ENCODE assay signal across 9 mouse cellular contexts in genomic region chr11:22000316-22001076, GRCm38 (mm10). TPM values are rescaled to one million over a fixed set of nuclear protein-coding genes. Genes with fewer than 3 reads are reported as not detected.
DNase-seq lines count a peak whose midpoint lies in the region; ATAC-seq and TF ChIP-seq lines count a peak whose summit lies in the region.
"Had no signal": no experiment of that assay in that cellular context is flagged by ENCODE, and none has a peak within 500 bp of the region (broad histone marks: within the 10 kb centered on the region; RNA-seq: fewer than 3 reads in every experiment).

No protein-coding gene starts in this region.

- no peaks in the 10 kb centered on the region; the same call in 1 of the 2 replicates for H3K9me3 ChIP-seq in ES-Bruce4 (replicated peaks; ENCODE audit: control insufficient read depth, insufficient read depth, low read length, poor library complexity, severe bottlenecking)
- H3K9me3 ChIP-seq in forebrain, embryonic 10.5 days, result no peaks in the 10 kb centered on the region
- no peaks in the 10 kb centered on the region for H3K9me3 ChIP-seq in kidney, embryonic 16.5 days (ENCODE audit: low read length)

- H3K79me2 ChIP-seq in heart, adult 2 months (replicated peaks; ENCODE audit: control insufficient read depth, insufficient read depth, low read length), result no peaks in the 10 kb centered on the region
- no peaks in the 10 kb centered on the region for H3K79me2 ChIP-seq in myocyte (ENCODE audit: control insufficient read depth, insufficient read depth)

- DNase-seq in heart, adult 2 months, result peak; percentile 7 to 22
- no peak for DNase-seq in heart, postnatal 25 days (ENCODE audit: low spot score)
- DNase-seq in forebrain, embryonic 10.5 days (ENCODE audit: extremely low spot score, low spot score), result peak; percentile 44
- DNase-seq in right cerebral cortex, postnatal 36 days (ENCODE audit: low spot score in 2 of 2), result no peak
- no peak for DNase-seq in cerebellum, adult 9-11 months

- peak overlapping the region; percentile 49 for H3K4me3 ChIP-seq in heart, adult 2 months
- peak overlapping the region; percentile 77 for H3K4me3 ChIP-seq in ES-Bruce4 (ENCODE audit: low read depth, low read length)
- peak overlapping the region; percentile 91 for H3K4me3 ChIP-seq in forebrain, embryonic 10.5 days
- H3K4me3 ChIP-seq in kidney, embryonic 16.5 days (ENCODE audit: low read length), result peak overlapping the region; percentile 54
- H3K4me3 ChIP-seq in myocyte, result peak overlapping the region; percentile 40

- peak overlapping the region; percentile 81 for H3K4me2 ChIP-seq in kidney, embryonic 16.5 days (replicated peaks; ENCODE audit: low read depth, low read length)
- peak overlapping the region; percentile 68 for H3K4me2 ChIP-seq in myocyte (ENCODE audit: low read depth)

- H3K36me3 ChIP-seq in heart, adult 2 months (ENCODE audit: control insufficient read depth, insufficient read depth, low read length), result peaks cover 2% of the 10 kb centered on the region
- H3K36me3 ChIP-seq in ES-Bruce4 (ENCODE audit: control insufficient read depth, insufficient read depth, low read length, poor library complexity, severe bottlenecking) (no peaks in the 10 kb centered on the region), myocyte (ENCODE audit: control insufficient read depth, insufficient read depth) (no peaks in the 10 kb centered on the region)
- H3K36me3 ChIP-seq in forebrain, embryonic 10.5 days (replicated peaks), result peaks cover 50% of the 10 kb centered on the region
- no peaks in the 10 kb centered on the region for H3K36me3 ChIP-seq in kidney, embryonic 16.5 days (ENCODE audit: insufficient read depth, low read length)

- intact Hi-C loops in heart, adult 2 months (cut with DNase I), result no loop called here
- intact Hi-C loops in heart, postnatal 25 days (cut with DNase I), result no loop called here

- no peak overlapping the region for H3ac ChIP-seq in myocyte (ENCODE audit: control insufficient read depth, insufficient read length)

- no peak overlapping the region for H3K9ac ChIP-seq in heart, adult 2 months (ENCODE audit: low read depth, low read length)
- H3K9ac ChIP-seq in ES-Bruce4 (ENCODE audit: low read depth, poor library complexity, severe bottlenecking), result peak overlapping the region; percentile 79; the same call in 1 of the 2 replicates
- H3K9ac ChIP-seq in kidney, embryonic 16.5 days (replicated peaks; ENCODE audit: low read length), result no peak overlapping the region

- no peak overlapping the region for H3K27ac ChIP-seq in heart, adult 2 months
- H3K27ac ChIP-seq in ES-Bruce4 (ENCODE audit: insufficient read depth, low read length), result no peak overlapping the region
- H3K27ac ChIP-seq in forebrain, embryonic 10.5 days, result peak overlapping the region; percentile 99
- no peak overlapping the region for H3K27ac ChIP-seq in kidney, embryonic 16.5 days (ENCODE audit: low read length)

- TF ChIP-seq CTCF in heart, adult 2 months (IDR thresholded peaks at IDR 0.05), result no peak
- no peak for TF ChIP-seq CTCF in ES-Bruce4 (IDR thresholded peaks at IDR 0.05; ENCODE audit: low read depth, low read length)

- TF ChIP-seq POLR2A in heart, adult 2 months (IDR thresholded peaks at IDR 0.05; ENCODE audit: insufficient read depth, low read depth, low read length), result no peak
- TF ChIP-seq POLR2A in ES-Bruce4 (IDR thresholded peaks at IDR 0.05; ENCODE audit: insufficient read depth, low read length) (no peak), myocyte (IDR thresholded peaks at IDR 0.05; ENCODE audit: insufficient read length, low read depth) (no peak)

- no peak for ATAC-seq in kidney, embryonic 16.5 days (ENCODE audit: low FRiP score, low TSS enrichment)

- H3K4me1 ChIP-seq in heart, adult 2 months (ENCODE audit: control insufficient read depth, insufficient read depth, low read length), result peaks cover 3% of the 10 kb centered on the region
- H3K4me1 ChIP-seq in ES-Bruce4 (ENCODE audit: control insufficient read depth, insufficient read depth, low read length), result no peaks in the 10 kb centered on the region
- peaks cover 93% of the 10 kb centered on the region for H3K4me1 ChIP-seq in forebrain, embryonic 10.5 days
- H3K4me1 ChIP-seq in kidney, embryonic 16.5 days (ENCODE audit: insufficient read depth, low read length), result peaks cover 32% of the 10 kb centered on the region

- no peak for TF ChIP-seq EP300 in heart, adult 2 months (IDR thresholded peaks at IDR 0.05; ENCODE audit: insufficient read depth, low read depth, low read length)
- TF ChIP-seq EP300 in ES-Bruce4 (IDR thresholded peaks at IDR 0.05; ENCODE audit: insufficient read depth, low read depth, low read length), result no peak

- WGBS in heart, adult 2 months, result 25% methylated on average over 48 of the region's 48 CpGs
- WGBS in forebrain, embryonic 10.5 days, result under 1% methylated on average over 48 of the region's 48 CpGs
- 5% methylated on average over 43 of the region's 48 CpGs for WGBS in kidney, embryonic 16.5 days

- peaks cover 71% of the 10 kb centered on the region for H3K27me3 ChIP-seq in heart, adult 2 months (ENCODE audit: control insufficient read depth, insufficient read depth, low read length)
- H3K27me3 ChIP-seq in ES-Bruce4 (ENCODE audit: control insufficient read depth, insufficient read depth, low read length, poor library complexity, severe bottlenecking) (peaks cover 81% of the 10 kb centered on the region), myocyte (ENCODE audit: control insufficient read depth, insufficient read depth, insufficient read length) (no peaks in the 10 kb centered on the region)
- peaks cover 98% of the 10 kb centered on the region for H3K27me3 ChIP-seq in forebrain, embryonic 10.5 days (ENCODE audit: poor library complexity, severe bottlenecking)
- peaks cover 97% of the 10 kb centered on the region for H3K27me3 ChIP-seq in kidney, embryonic 16.5 days (ENCODE audit: insufficient read depth, low read length)

TF ChIP-seq in myocyte, 11 proteins besides CTCF, POLR2A, EP300 and RAD21:
- TF ChIP-seq POLR2AphosphoS2 (IDR thresholded peaks at IDR 0.05; ENCODE audit: insufficient read length, low read depth) (no peak), REST (IDR thresholded peaks at IDR 0.05; ENCODE audit: insufficient read depth, insufficient read length) (no peak), SRF (IDR thresholded peaks at IDR 0.05; ENCODE audit: control insufficient read depth, insufficient read length, low read depth) (no peak), MYOG (IDR thresholded peaks at IDR 0.05; ENCODE audit: control insufficient read depth in 1 of 3, insufficient read depth in 1 of 3, insufficient read length in 2 of 3, low read depth in 2 of 3) (no peak), E2F4 (IDR thresholded peaks at IDR 0.05; ENCODE audit: insufficient read depth) (no peak), MAX (IDR thresholded peaks at IDR 0.05; ENCODE audit: low read depth) (no peak), TCF12 (IDR thresholded peaks at IDR 0.05; ENCODE audit: insufficient read depth, poor library complexity, severe bottlenecking) (no peak), TCF3 (IDR thresholded peaks at IDR 0.05; ENCODE audit: insufficient read length, low read depth) (no peak), MYOD1 (IDR thresholded peaks at IDR 0.05; ENCODE audit: control insufficient read depth in 1 of 3, insufficient read length in 2 of 3, low read depth in 2 of 3) (no peak), USF1 (IDR thresholded peaks at IDR 0.05; ENCODE audit: low read depth) (no peak), CEBPB (IDR thresholded peaks at IDR 0.05; ENCODE audit: insufficient read depth, poor library complexity, severe bottlenecking) (no peak)

RNA-seq across cellular contexts. Expression of gene Otx1, which starts 2.2 kb away (rescaled TPM):
- not detected for total RNA-seq in heart, adult 2 months (2021)
- polyA plus RNA-seq in heart, adult 2 months (2012; rRNA removed), result 0.06 and 0.66 TPM in 2 replicates
- total RNA-seq in heart, postnatal 25 days (2021), result not detected
- polyA plus RNA-seq in ES-Bruce4 (2011; ENCODE audit: insufficient read depth, insufficient read length, low read depth, missing spikeins) (0.40 and 0.60 TPM in 2 replicates), myocyte (2012; fragmentation: generic; extraction: Trizol) (0.72 TPM)
- polyA plus RNA-seq in forebrain, embryonic 10.5 days (2016; fragmentation: Nextera tagmentation; extraction: Ambion mirVana), result 39.2 and 46.1 TPM in 2 replicates
- polyA plus RNA-seq in kidney, embryonic 16.5 days (2015; fragmentation: Nextera tagmentation; extraction: Ambion mirVana), result not detected in 2 replicates
- total RNA-seq: neutrophil, adult 5-6 weeks had no signal

Comparison
In these comparisons a context has a peak if more than half of its experiments do, and no peak if none do; other contexts are left out.
1. DNase-seq: peak in heart, adult 2 months (2 of 2) and forebrain, embryonic 10.5 days (single experiment); none in heart, postnatal 25 days (single experiment), right cerebral cortex, postnatal 36 days (0 of 2) and cerebellum, adult 9-11 months (single experiment).
2. H3K4me3 ChIP-seq: peak in every context shown above with its lines; median percentile 91 in forebrain, embryonic 10.5 days; 77 in ES-Bruce4; 54 in kidney, embryonic 16.5 days; 49 in heart, adult 2 months; 40 in myocyte.
3. RNA of gene Otx1, which starts 2.2 kb away (polyA plus RNA-seq): 39.2 to 46.1 TPM in forebrain, embryonic 10.5 days; 0.72 TPM in myocyte (single experiment), 0.06 to 0.66 TPM in heart, adult 2 months, 0.40 to 0.60 TPM in ES-Bruce4 and not detected in kidney, embryonic 16.5 days; every median in the first group is over 10 times any median in the second.